Mouse (Mus musculus): Measurements from ENCODE around the gene C1qtnf5.

Gene C1qtnf5

DNA sequence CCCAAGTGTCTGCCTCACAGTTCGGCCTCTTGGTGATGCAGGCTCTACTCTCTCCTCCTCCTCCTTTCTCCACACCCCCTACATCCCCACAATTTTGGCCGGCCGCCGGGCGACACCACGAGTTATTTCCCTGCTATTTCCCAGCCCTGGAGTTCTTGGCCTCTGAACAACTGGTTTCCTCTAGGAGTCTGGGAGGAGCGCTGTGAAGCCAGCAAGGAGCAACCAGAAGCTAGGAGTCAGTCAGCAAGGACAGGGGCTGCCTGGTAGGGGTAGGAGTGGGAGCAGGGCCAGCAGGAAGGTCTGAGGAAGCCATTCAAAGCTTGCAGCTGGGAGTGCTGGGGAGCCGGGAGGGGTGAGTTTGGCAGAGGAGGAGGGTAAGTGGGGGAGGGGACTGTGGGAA is at the start of gene C1qtnf5:
Gene C1qtnf5 (plus strand): TSS at position 136 of the 400 bp plus-strand sequence.
- peak; percentile 79 for DNase-seq (ENCODE audit: low spot score)

- DNase-seq (ENCODE audit: low spot score), result no peak
Observed at GRCm38 (mm10) chr9:44058606-44059005, 48.4 kb upstream of the C1qtnf5 start.

GRCm38 (mm10) chr9:44065177-44065576 is 41.9 kb upstream of the C1qtnf5 start:
- DNase-seq (ENCODE audit: low spot score), result no peak

DNA sequence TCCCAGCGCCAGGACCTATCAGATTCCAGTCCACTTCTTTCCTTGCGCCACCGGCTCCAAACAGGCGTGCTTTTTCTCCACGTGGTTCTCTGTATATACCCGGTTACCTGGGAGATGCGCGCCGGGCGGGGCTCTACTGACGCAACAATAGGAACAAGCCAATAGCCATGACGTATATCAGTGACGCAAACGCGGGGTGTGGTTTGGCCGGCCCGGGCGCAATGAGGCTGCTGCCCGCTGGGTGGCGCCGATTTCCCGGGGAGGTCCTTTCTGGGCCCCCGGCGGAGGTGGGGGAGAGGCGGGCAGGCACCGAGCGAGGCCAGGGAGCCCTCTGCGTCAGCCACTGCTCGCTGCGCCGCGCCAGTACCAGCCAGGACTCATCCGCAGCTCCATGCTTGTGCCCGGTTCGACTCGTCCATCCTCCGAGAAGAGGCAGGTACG is 40.2 kb upstream of the C1qtnf5 start, which contains the start of gene Usp2:
Gene Usp2 (plus strand): TSS at position 237 of the 441 bp plus-strand sequence.
- peak; percentile 100 for DNase-seq (ENCODE audit: low spot score)

DNA sequence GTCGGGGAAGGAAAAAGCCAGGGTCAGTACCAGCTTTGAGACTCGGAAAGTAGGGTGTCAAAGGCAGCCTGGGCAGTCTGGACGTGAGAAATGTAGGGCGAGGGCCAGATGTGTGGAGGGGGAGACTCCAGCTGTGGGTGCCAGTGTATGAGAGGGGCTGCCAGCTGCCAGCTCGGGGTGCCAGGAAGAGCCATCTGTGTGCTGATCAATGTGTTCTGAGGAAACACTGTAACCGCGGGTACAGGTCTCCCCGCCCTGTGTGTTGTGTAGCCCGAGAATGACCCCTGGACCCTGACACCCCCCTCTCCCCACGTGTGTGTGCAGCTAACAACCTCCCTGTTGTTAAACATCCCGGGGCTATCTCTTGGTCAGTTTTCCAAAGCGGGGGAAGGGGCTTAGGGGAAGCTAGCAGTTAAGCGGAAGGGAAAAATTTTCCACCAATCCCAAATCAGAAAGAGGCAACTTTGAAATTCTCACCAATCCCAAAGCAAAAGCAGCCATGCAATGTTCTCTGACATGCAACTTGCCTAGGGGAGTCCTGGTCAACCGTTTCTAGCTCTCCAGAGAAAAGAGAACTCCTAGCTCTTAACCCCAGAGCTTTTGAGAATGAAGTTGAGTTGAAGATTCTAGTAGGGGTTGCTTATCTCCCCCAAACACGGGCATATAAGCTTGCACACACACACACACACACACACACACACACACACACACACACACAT is 39.6 kb upstream of the C1qtnf5 start:
- no peak for DNase-seq (ENCODE audit: low spot score)

DNA sequence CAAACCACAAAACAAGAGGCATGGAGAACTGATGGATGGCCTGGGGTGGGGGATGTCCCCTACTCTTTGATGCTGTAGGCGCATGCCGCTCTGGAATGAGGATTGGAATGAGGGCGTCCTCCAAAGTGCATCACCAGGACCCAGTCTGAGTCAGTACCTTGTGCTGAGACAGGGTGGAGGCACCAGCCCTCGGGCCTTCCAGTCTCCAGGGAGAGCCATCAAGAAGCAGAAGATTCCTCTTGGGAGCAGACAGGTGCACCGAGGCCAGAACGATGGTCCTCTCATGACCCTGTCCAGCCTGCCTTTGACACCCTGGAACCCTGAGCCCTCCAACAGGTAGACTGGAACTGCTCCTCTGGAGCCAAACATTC is 39.1 kb upstream of the C1qtnf5 start:
- no peak for DNase-seq (ENCODE audit: low spot score)

- no peak for DNase-seq (ENCODE audit: low spot score)
Observed at GRCm38 (mm10) chr9:44069252-44069651, 37.8 kb upstream of the C1qtnf5 start.

DNA sequence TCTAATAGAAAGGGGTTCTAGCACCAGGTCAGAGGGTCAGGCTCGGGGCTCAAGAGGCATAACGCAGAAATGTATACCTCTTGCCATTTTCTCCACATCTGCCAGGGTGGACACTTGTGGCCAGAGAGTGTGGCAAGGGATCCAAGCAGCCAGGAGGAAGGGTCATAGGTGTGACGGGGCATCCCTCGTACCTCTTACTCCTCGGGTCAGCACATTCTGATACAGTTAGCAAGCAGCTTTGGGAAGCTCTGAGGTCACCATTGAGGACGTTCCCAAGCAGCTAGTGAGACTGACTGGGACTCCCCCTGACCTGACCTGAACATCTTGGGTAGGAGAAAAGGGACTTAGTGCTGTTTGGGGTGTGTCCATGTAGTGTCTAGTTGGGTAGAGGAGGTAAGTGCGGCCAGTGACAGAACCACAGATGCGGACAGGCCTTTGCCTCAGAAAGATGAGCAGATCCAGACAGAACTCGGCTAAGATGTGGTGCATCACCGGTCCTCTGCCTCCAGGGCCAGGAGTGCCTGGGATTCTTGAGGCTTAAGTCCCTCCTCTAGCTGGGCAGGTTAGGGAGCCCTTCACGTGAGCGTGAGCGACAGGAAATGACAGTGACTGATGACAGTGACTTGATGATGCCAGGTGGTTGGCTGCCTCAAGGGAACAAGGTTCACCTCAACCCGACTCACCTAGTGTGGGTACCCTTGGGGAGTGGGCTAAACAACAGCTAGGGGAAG is 36.8 kb upstream of the C1qtnf5 start:
- DNase-seq (ENCODE audit: low spot score), result no peak

GRCm38 (mm10) chr9:44070844-44071231 is 36.2 kb upstream of the C1qtnf5 start:
- no peak for DNase-seq (ENCODE audit: low spot score)

DNA sequence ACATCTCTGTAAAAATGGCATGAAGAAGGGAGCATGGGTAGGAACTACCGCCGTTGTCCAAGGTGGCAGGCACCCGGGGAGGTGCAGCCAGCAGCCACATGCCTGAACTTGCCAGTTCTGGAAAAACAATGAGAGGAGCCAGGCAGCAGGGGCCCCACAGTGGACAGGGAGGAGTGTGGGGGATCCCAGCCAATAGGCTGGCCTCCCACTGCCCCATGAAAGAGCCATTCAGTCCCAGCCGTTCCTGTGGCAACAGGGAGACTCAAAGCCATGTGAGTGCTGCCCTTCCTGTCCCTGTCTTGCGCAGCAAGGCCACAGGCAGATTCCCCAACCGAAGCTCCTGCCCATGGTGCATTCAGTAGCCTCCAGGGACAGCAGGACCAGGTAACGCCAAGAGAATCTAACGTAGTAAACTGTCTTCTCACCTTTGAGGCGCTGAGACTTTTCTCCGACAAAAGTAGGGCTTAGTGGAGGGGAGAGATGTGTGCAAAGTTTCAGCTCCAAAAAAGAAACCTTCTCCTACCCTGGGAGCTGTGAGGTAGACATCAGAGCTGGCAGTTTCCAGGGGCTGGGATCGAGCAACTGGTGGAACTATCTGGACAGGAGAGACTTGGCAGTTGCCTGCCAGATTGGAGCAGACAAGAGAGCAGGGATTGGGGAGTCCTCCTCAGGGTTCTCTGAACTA is 35.0 kb upstream of the C1qtnf5 start:
- no peak for DNase-seq (ENCODE audit: low spot score)

- DNase-seq (ENCODE audit: low spot score), result no peak
Observed at GRCm38 (mm10) chr9:44072599-44072915, 34.5 kb upstream of the C1qtnf5 start.

- DNase-seq (ENCODE audit: low spot score), result no peak
Observed at GRCm38 (mm10) chr9:44073115-44073514, 33.9 kb upstream of the C1qtnf5 start.

DNA sequence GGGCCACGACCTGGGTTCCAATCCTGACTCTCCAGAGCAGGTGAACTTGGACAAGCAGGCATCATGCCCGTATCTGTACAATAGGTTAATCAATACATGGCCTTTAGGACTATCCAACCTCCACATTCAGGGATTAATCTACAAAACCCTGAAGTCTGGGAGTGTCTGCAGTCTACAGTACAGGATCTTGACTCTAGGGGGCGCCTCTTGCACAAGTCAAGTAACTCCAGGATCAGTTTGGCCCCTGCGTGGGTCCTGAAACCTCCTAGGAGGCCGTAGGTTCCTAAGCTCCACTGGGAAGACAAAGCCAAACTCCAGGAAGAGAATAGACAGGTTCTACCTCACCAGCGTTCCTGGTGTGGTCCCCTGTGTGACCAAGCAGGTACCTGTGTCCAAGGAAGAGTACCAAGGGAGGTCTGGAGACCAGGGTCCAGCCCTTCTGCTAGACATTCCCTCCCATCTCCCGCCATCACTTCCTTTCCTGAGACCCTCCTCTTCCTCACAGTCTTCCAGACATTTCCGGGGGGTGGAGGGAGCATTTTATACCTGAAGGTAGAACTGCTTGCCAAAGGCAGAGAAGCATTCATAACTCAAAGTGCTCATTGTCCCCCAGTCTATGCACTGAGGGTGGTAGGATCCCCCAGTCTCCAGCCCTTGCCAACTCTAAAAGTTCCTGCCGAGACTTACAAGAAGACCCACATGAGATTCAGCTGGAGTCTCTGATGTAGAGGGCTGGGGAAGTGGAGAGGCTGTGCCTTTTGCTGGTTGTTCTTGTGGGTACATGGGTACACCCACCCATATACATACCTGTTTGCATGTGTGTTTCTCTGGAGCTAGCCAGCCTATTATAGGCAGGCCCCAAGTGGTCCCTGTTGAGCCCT is 32.4 kb upstream of the C1qtnf5 start:
- no peak for DNase-seq (ENCODE audit: low spot score)

DNA sequence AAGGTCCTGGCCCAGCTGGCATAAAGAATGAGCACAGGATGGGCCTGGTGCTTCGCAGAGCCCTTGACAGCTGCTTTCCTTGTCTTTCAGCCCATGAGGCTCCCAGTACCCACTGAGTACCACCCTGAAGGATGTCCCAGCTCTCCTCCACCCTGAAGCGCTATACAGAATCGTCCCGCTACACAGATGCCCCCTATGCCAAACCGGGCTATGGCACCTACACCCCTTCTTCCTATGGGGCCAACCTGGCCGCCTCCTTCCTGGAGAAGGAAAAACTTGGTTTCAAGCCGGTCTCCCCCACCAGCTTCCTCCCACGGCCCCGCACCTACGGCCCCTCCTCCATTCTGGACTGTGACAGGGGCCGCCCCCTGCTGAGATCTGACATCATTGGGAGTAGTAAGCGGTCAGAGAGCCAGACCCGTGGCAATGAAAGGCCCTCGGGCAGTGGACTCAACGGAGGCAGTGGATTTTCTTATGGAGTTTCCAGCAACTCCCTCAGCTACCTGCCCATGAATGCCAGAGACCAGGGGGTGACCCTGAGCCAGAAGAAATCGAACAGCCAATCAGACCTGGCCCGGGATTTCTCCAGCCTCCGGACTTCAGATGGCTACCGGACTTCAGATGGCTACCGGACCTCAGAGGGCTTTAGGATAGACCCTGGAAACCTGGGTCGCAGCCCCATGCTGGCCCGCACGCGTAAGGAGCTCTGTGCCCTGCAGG is 31.6 kb upstream of the C1qtnf5 start:
- no peak for DNase-seq (ENCODE audit: low spot score)

- DNase-seq (ENCODE audit: low spot score), result no peak
Observed at GRCm38 (mm10) chr9:44075996-44076763, 30.9 kb upstream of the C1qtnf5 start.

DNA sequence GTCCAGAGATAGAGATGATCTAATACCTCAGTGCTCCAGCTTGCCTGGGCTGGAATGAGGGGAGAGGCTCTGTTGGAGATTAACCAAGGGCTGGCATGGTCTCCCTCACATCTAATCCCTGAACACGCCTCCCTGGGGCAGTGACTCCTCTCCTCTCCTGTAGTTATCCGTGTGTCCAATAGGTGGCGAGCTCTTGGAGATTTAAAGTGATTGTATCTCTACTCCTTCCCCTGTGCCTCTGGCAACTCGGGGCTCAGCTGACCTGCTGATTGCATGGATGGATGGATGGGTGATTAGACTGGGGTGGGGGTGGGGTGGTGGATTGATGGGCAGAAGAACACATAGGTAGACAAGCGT is 30.3 kb upstream of the C1qtnf5 start:
- DNase-seq (ENCODE audit: low spot score), result no peak

DNA sequence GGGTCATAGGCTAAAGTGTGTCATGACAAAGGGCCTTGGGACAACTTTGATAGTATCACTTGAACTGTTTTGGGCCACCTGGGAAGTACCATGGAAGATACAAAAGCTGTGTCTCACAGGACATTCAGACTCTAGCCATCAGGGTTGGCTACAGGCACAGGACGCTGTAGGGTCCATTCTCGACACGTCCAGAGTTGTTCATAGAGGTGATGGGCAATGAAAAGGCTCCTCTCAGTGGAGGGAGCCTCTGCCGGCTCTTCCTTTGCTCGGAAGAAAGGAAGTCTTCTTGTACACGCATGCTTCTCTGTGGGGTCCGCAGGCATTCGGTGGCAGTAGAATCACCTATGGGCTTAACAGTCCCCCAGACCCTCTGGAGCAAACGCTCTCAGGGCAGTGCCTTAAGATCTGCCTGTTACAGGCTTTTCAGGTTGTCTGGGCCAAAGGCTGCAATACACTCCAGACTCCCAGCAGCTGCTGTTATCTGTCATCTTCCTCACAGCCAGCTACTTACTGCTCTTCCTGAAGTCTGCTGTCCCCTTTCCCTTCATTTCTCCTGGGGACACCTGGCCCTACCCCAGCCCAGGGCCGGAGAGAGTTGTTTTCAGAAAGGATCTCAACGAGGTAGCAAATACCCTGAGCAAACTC is 29.7 kb upstream of the C1qtnf5 start:
- no peak for DNase-seq (ENCODE audit: low spot score)

DNA sequence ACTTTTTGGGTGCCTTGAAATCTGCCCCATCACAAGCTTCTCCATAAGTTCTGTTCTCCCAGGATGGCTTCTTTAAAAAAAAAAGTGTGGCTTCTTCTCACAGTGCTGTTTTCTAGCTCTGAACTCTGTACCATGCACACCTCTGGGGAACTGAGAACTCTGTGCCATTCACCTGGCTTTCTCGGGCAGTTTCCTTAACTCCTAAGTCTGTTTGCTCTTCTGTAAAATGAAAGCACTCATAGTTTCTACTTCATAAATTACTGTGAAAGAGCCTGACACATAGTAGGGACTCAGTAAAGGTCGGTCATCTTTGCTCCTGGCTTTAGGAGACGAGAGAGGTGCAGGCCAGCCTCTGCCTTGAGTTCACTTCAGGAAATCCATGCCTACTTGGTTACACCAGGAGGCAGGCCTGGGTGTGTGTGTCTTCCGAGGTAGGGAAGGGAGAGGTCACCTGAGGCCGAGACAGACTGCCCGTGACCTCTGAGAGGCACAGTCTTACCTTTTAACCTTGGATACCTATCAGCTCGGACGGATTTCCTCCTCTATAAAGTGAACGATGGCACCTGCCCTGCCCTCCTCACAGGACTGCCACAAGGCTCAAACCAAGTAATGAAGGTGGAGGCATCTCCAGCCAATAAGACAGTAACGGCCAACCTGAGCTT is 28.8 kb upstream of the C1qtnf5 start:
- no peak for DNase-seq (ENCODE audit: low spot score)

DNA sequence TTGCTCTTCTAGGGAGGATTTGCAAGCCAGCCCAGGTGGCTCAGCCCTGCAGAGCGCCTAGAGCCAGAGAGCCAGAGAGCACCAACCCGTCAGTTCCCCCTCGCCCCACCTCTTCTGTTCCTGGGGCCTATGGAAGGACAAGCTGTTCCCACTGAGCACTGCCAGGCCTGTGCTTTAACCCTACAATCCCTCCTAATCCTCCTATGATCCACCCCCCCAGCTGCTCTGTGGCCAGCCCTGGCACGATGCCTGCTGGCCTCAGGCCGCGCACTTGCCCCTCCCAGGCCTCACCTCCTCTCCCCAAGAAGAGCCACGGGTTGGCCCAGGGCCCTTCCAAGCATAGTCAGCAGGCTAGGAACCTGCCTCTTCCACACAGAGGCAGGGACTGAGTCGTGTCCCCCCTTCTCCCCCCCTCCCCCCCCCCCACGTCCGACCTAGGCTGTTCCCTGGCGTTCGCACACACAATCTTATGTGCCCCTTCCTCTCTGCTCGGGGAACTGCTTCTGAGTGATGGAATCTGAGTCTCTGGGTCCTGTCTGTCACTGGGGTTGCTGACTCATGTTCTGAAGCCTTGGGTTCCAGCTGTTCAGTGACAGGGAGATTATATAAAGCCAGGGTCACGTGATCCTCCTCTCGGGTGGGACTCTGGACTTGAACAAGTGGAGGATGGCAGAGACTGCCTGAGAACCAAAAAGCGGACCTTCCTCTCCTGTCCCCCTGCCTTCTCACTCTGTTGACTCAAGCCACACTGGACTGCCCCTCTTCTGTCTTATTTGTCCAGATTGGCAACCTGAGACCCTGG is 27.9 kb upstream of the C1qtnf5 start:
- DNase-seq (ENCODE audit: low spot score), result peak; percentile 85
